Mouse (Mus musculus): ENCODE data around the gene Pccb.

Gene Pccb

GRCm38 (mm10) chr9:101045710-101046338, 11.1 kb upstream of the Pccb start:
- no peak for DNase-seq (ENCODE audit: low spot score)

- DNase-seq (ENCODE audit: low spot score) = no peak
Measured at GRCm38 (mm10) chr9:101042249-101042648, 7.6 kb upstream of the Pccb start.

GRCm38 (mm10) chr9:101041508-101041907, 6.8 kb upstream of the Pccb start:
- DNase-seq (ENCODE audit: low spot score) = no peak

GRCm38 (mm10) chr9:101038634-101039033, 3.9 kb upstream of the Pccb start:
- no peak for DNase-seq (ENCODE audit: low spot score)

- DNase-seq (ENCODE audit: low spot score) = no peak
Measured at GRCm38 (mm10) chr9:101037396-101037795, 2.7 kb upstream of the Pccb start.

- no peak for DNase-seq (ENCODE audit: low spot score)
Measured at GRCm38 (mm10) chr9:101036876-101037275, 2.2 kb upstream of the Pccb start.

GRCm38 (mm10) chr9:101035836-101036596, 1.3 kb upstream of the Pccb start:
- no peak for DNase-seq (ENCODE audit: low spot score)

GRCm38 (mm10) chr9:101033761-101034447, 794 bp downstream of the Pccb start:
- DNase-seq (ENCODE audit: low spot score) = no peak

- DNase-seq (ENCODE audit: low spot score) = no peak
Measured at GRCm38 (mm10) chr9:101018768-101019167, 15.9 kb downstream of the Pccb start.

GRCm38 (mm10) chr9:101017734-101018516, 16.8 kb downstream of the Pccb start:
- no peak for DNase-seq (ENCODE audit: low spot score)

- no peak for DNase-seq (ENCODE audit: low spot score)
Measured at GRCm38 (mm10) chr9:101015324-101015723, 19.4 kb downstream of the Pccb start.

GRCm38 (mm10) chr9:101012433-101012832, 22.3 kb downstream of the Pccb start:
- no peak for DNase-seq (ENCODE audit: low spot score)

GRCm38 (mm10) chr9:101005866-101006265, 28.8 kb downstream of the Pccb start:
- DNase-seq (ENCODE audit: low spot score) = no peak

- DNase-seq (ENCODE audit: low spot score) = no peak
Measured at GRCm38 (mm10) chr9:101003302-101003701, 31.4 kb downstream of the Pccb start.

GRCm38 (mm10) chr9:101002841-101003240, 31.9 kb downstream of the Pccb start:
- no peak for DNase-seq (ENCODE audit: low spot score)

GRCm38 (mm10) chr9:101002053-101002452, 32.6 kb downstream of the Pccb start:
- no peak for DNase-seq (ENCODE audit: low spot score)

- DNase-seq (ENCODE audit: low spot score) = no peak
Measured at GRCm38 (mm10) chr9:100997138-100997537, 37.6 kb downstream of the Pccb start.

- DNase-seq (ENCODE audit: low spot score) = no peak
Measured at GRCm38 (mm10) chr9:100993937-100994336, 40.8 kb downstream of the Pccb start.

GRCm38 (mm10) chr9:100992191-100992590, 42.5 kb downstream of the Pccb start:
- no peak for DNase-seq (ENCODE audit: low spot score)

GRCm38 (mm10) chr9:100991321-100991720, 43.4 kb downstream of the Pccb start:
- no peak for DNase-seq (ENCODE audit: low spot score)

GRCm38 (mm10) chr9:100990609-100991008, 44.1 kb downstream of the Pccb start:
- no peak for DNase-seq (ENCODE audit: low spot score)

GRCm38 (mm10) chr9:100987850-100988249, 46.8 kb downstream of the Pccb start:
- DNase-seq (ENCODE audit: low spot score) = no peak
